In the genomic region with DNA sequence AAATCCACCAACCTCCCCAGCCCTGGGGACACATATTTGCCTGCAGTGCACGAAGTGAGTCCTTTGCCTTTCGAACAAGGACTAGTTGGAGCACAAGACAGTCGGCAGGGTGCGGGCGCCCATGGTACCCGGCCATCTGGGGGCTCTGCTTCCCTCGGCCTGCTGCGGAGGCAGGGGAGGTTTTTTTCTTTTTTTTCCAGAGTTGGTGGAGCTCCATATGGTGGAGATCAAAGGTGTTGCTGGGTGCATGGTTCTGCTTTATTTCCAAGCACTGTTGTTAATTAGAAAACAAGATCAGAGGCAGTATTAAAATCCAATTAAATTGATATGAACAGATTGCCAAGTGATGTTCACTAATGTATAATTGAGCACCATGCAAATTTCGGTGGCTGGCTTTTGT, we compare ENCODE assay signal across 12 mouse cellular contexts.
"Had no signal": no experiment of that assay in that cellular context is flagged by ENCODE, and none has a peak within 500 bp of the region (broad histone marks: within the 10 kb centered on the region; RNA-seq: fewer than 3 reads in every experiment).

No protein-coding gene starts in this region.

- H3K27me3 ChIP-seq: kidney, embryonic 15.5 days; liver, embryonic 13.5 days; midbrain, embryonic 12.5 days had no signal

- H3K4me2 ChIP-seq: kidney, embryonic 15.5 days; liver, embryonic 13.5 days; midbrain, embryonic 12.5 days had no signal

- H3K4me1 ChIP-seq: kidney, embryonic 15.5 days; liver, embryonic 13.5 days; midbrain, embryonic 12.5 days had no signal

- H3K36me3 ChIP-seq: kidney, embryonic 15.5 days; liver, embryonic 13.5 days; midbrain, embryonic 12.5 days had no signal

- DNase-seq: kidney, adult 11 months; kidney, adult 8-10 months; kidney, postnatal 10 days; kidney, postnatal 36 days; liver, embryonic 13.5 days; lung, adult 2 months; lung, postnatal 14 days; lung, postnatal 4 days; thymus, adult 18-20 months; thymus, postnatal 36 days had no signal

- H3K27ac ChIP-seq: kidney, embryonic 15.5 days; liver, embryonic 13.5 days; midbrain, embryonic 12.5 days had no signal

- H3K9ac ChIP-seq: kidney, embryonic 15.5 days; liver, embryonic 13.5 days; midbrain, embryonic 12.5 days had no signal

- H3K9me3 ChIP-seq: kidney, embryonic 15.5 days; liver, embryonic 13.5 days; midbrain, embryonic 12.5 days had no signal

- H3K4me3 ChIP-seq: kidney, embryonic 15.5 days; liver, embryonic 13.5 days; midbrain, embryonic 12.5 days had no signal
